Mouse (Mus musculus) left cerebral cortex, postnatal 4 days (tissue): ENCODE data around the gene Gm5426. TPM values are rescaled to one million over a fixed set of nuclear protein-coding genes. Genes with fewer than 3 reads are reported as not detected.
"Not testable (repeated sequence)": the region's sequence is repeated elsewhere in the genome, so short reads cannot be mapped to it uniquely, and the experiment has no call there.

Experiments used
- DNase-seq: peaks from one replicate; pipeline ENCODE4 v3.0.0-alpha.2; 2022
- intact Hi-C: fragments of 180-260 bp; cut with DNase I; formaldehyde crosslinking; loops from one replicate; pipeline ENCODE4 v1.15.1; 2025
- total RNA-seq, 2 experiments: library from RNA; stranded (reverse); gene quantifications; 2 replicates each; pipeline ENCODE4 v1.2.3; 2021

Gene Gm5426
- total RNA-seq, result not detected

DNA sequence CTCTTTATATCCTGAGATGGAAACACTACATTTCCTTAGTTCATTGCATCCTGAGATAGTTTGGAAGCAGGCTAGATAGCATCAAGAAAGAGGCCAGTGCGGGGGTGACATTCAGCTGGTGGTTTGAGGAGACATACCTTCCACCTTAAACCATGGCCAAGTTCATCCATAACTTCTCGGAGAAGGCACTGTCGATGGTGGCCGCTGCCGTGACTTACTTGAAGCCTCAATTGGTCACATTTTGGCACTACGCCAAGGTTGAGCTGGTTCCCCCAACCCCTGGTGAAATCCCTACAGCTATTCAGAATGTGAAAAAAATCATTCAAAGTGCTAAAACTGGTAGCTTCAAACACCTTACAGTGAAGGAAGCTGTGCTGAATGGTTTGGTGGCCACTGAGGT, at the start of gene Gm5426:
Gm5426 (plus strand) TSS at position 153 of the 400 bp plus-strand sequence.
- DNase-seq, intact Hi-C loops: not testable (repeated sequence)

DNA sequence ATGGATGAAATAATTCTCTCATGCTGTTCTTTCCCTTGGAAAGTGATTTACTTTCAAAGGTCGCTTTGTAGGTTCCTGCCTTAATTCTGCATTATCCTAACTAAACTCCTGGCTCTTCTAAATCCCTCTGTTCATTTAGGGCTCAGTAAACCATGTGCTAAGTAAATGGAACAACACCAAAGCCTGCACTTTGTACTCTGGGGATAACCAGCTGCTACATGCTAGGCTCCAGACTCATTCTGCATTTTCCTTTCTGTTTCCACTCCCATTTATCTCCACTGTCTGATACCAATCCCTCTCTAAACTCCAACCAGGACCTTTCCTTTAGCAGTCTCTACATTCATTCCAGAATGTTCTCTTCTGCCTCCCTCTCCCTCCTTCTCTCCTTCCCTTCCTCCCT, 46.7 kb upstream of the Gm5426 start:
- intact Hi-C loops, result no loop called here
- DNase-seq, result no peak

DNA sequence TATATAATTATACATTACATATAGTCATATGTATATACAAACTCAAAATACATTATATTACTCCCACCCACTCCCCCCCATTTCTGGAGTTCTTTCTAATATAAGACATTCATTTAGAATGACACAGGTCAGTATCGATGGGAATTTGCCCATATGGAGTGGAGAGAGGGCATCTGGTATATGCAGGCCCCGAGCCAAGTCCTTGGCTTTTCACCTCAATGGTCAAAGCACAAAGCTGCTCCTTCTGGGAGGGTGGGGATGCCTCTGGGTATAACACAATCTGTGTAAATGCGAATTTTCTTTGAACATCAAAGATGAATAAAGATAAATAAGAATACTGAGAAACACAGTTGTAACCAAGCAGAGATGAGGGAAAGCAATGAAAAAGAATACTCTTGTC, 46.0 kb upstream of the Gm5426 start:
- peak; percentile 91 for DNase-seq
- intact Hi-C loops, result no loop called here

DNA sequence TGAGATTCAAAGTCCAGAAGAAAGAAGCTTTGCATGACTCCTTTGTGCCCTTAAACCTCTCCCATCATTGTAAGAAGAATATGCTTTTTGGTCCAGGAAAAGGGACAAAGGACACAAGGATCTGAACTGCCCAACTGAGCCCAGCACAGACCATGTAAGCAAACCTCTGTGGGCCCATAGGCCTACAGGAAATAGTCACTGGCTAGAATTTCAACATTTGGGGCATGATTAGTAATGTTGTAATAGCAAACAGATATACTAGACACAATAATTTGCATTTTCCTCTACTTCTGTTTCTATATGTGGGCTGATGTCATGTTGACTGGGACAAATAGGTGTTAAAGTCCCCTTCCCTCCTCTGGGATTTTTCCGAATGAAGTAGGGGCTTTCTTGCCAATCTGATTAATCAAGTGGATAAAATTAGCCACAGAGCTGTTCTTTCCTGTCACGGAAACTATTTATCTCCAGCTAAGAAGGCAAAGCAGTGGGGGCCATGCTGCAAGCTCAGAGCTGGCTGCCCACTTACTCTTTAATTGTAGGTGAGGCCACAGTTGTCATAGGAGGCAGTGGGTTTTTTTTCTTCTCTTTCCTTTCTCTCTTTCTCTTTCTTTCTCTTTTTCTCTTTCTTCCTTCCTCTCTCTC, 42.4 kb upstream of the Gm5426 start:
- intact Hi-C loops, result no loop called here

DNA sequence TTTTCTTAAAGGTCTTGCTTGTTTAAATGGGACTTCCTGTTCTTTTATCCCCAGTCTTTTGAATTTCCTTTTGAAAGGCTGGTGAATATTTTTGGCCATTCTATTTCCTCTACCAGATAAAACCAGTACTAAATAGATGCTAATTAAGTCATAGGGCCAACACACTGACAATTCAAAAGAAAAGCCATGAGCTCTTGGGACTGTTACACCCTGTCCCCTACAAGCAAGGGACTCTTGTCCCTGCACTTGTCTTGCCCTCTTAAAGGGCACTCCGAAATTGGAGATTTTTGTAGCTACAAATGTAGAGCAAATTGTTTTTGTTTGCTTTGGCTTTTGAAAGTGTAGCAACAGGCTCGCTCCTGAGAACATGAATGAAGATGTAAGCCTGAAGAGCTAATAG, 41.8 kb upstream of the Gm5426 start:
- intact Hi-C loops, result no loop called here

More for the DNA sequence above, 42.4 kb upstream of the Gm5426 start:
- DNase-seq, result no peak

DNA sequence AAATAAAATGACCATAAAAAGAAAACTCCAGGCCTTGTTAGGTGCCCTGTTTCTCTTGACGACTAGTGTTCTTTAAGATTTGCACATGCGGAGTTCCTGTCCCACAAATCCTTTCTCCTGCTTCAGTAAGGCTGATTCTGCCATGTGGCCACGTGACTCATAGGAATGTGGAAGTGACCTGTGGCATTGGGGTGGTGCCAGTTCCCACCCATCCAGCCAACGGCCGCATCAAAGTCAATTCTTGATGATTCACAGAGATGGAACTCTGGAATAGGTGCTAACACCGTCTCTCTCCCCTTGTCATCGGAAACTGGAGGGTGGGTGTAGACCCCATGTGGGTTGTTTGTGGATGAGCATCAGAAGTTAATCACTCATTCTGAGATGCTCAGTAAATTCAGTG, 39.7 kb upstream of the Gm5426 start:
- intact Hi-C loops, result no loop called here
- DNase-seq, result no peak

More for the DNA sequence above, 41.8 kb upstream of the Gm5426 start:
- DNase-seq, result no peak

DNA sequence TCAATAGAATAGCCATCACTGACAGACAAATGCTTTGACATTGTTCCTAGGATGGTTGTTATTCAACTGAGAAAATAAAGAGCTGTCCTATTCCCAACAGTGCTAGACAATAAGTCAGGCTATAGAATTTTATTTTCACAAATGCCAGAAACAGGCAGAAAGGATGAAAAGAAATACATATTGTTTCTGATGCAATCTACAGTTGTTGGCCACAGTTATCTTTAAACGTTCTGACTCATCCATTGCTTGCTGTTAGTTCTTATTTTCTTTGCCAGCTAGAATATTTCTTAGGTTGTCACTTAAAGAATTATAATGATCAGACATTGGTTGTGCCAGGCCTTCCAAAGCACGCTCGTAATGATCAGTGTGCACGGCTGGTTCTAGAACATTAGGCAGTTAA, 35.4 kb upstream of the Gm5426 start:
- intact Hi-C loops, result no loop called here
- no peak for DNase-seq

DNA sequence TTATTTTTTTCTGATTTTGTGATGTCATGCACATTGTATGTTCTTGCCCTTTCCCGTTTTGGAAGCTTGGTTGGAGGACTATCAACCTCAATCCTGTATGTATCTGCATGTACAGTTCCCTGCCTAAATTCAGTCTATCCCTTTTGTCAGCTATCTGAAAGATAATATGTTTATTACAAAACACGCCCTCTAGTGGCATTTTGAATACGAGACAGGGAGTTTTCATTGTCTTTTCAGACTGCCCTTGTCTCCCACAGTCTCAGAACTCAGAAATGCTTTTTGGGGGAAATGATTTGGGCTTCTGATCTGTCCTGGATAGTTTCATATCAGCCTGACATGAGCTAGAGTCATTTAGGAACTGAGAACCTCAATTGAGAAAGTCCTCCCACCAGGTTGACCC, 32.2 kb upstream of the Gm5426 start:
- intact Hi-C loops, result no loop called here
- no peak for DNase-seq

DNA sequence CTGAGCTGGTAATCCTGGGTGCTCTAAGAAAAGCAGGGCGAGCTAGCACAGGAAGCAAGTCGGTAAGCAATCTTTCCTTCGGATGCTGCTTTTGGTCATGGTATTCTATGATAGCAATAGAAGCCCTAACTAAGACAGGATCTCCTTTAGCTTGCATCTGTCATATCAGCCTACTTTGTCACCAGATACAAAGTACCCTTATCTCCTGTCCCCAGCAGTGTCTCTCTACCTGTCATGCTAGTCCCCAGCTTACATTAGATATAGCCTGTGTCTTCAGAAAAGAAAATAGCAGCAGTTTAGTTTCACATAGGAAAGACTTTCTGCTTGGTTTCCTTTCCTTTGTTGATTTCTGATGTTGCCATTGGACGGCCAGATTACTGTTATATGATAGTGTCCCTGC, 31.8 kb upstream of the Gm5426 start:
- DNase-seq, result no peak
- intact Hi-C loops, result no loop called here

DNA sequence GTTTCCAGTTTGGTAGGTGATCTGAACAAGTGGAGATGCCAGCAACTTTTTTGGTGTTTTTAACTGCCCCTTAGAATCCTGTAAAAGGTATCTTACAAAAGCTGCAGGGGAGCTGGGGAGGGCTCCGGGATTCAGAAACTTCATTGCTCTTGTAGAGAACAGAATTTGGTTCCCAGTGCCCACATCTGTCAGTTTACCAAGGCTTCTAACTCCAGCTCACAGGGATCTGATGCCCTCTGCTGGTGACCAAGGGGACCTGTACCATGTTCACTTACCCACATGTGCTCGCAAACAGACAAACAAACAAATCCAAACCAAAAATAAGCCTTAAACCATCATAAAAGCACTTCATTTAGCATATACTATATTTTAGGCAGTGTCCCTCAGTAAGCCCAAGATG, 31.3 kb upstream of the Gm5426 start:
- intact Hi-C loops, result no loop called here
- no peak for DNase-seq

DNA sequence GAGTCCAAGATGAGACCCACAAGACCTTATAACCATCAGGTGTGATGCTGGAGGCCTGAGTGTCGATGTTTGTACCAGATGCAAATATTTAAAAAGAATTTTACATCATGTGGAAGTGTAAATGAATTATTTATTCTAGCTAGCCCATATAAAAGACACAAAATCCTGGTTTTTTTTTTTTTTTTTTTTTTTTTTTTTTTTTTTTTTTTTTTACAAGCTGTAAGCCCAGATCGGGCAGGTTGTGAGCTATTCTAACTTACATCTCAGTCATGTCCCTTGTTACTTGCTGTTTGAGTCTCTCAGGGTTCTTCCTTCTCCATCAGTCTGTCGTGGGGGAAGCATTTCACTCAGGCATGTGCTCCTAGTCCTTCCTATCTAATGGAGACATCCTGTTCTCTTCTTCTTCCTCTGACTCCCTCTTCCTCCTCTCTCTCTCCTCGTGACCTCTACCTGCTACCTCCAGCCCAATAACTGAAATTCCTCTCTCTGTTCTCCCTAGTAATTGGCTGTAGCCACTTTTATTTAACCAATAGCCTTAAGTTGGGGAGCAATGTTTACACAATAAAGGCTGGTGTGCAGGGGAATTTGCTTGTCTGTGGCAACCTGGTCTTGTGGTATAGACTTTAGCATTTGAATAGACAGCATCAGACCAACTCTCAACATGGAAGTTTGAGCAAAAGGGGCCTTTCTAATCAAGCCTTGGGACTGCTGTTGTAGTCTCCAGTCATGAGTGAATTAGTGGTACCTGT, 29.3 kb upstream of the Gm5426 start:
- DNase-seq, result no peak
- intact Hi-C loops, result no loop called here

DNA sequence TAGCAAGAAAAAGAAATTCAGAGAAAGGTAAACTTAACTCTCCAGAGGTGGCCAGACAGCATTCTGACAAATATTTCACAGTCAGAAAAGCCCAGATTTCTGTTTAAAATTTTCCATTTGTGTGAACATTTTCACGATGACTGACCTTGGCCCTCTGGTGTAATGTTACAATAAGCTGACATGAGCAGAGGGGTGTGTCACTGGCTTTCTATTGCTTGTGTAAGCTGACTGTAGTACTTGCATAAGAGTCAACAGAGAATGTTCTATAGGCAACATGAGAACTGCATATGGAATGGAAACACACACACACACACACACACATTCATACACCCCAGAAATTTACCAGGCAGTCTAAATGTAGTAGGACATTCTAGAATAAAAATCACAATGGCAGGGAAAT, 28.6 kb upstream of the Gm5426 start:
- no peak for DNase-seq
- intact Hi-C loops, result no loop called here

DNA sequence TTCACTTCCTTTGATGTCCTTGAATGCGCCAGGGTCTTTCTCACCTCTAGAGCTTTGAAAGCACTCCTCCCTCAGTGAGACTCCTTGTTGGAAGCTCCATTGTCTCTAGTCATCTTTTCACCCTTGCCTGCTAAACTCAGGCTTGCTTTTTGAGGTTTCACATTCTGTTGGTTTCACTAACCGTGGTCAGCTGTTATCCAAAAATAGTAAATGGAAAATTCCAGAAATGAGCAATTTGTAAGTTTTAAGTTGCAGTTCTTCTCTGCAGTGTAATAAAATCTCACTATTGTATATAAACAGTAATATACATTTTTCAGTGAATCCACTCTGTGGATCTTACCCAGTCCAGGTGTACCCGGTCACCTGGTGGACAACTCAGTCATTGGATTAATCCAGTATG, 21.1 kb upstream of the Gm5426 start:
- intact Hi-C loops, result no loop called here
- no peak for DNase-seq

DNA sequence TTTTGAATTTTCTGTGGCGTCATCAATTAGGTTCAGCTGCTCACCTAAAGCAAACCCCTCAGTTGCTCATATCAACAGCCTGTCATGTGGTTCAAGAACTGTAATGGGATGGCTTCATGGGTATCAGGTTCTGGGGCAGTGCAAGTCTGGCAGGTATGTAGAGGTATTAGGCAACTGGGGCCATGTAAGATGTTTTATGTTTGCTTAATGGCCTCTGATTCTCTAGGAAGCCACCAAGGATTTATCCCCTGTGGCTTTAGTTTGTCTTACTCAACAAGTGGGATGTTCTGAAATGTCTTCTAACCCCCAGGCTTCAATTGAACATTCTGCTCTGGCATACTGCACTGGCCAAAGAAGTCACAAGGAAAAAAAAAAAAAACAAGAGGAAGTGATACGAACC, 15.6 kb upstream of the Gm5426 start:
- intact Hi-C loops, result no loop called here
- DNase-seq, result no peak

DNA sequence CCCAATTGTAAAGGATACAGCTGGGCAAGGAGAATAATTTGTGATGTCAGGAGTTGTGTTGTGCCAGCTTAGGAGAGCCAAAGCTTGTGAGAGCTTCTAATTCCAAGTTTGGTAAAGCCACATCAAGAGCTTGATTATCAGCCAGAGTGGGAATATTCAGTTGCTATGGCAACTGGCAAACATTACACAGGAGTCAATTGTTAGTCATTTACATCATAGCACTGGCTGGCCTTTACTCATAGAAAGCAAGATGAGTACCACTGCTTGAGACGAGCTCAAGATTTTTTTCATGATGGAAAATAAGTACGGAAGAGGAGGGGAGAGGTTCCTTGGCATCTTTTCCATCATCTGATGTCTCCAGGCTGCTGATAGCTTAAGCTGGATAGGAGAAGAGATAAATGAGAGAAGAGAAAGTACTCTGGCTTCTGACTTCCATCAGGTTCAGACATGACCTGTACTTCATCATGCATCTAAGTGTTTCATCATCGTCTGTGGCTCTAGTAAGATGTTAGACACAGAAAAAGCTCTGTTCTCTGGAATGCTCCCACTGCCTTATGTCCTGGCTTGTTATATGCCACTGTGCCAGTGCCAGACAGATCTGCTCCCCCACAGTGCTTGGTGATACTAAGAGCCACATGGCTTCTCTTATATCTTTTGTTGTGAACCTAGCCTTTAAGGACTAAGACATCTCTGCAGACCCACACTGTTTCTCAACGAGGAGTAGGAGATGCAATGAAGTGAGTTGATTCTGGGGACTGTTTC, 15.0 kb upstream of the Gm5426 start:
- intact Hi-C loops, result no loop called here
- no peak for DNase-seq

DNA sequence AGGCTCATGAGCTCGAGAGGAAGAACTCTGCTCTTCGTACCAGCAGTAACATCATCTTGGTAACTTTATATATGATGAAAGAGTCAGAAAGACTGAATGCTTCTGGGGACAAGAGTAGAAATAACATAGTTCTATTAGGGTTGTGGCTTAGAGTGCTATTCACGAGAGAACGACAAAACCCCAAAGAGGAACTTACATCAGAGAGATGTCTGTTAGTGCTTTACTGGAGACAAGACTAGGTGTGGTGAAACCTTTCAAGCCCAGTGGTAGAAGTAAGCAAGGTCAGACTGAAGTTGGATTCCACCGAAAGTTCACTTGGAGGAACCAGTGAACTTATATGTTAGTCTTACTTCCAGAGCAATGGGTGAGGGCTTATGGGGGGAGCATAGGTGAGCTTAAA, 12.5 kb upstream of the Gm5426 start:
- intact Hi-C loops, result no loop called here
- no peak for DNase-seq

DNA sequence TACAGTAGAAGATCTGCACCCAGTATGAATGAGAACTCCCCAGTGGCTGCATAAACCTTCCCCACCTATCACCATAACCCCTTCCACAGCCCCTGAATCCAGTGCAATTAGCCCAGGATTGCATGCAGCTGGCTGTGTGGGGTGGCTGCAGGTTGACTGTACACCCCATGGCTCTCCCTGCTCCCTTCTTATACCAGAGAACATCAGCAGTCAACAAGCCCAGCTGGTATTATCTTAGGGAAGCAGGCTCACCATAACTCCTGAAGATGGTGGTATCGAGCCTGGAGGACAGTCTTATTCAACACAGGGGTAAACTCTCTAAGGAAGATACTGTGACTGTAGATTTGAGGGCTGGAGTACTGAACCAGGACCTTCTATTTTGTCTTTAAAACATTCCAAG, 12.1 kb upstream of the Gm5426 start:
- intact Hi-C loops, result no loop called here
- DNase-seq, result no peak

DNA sequence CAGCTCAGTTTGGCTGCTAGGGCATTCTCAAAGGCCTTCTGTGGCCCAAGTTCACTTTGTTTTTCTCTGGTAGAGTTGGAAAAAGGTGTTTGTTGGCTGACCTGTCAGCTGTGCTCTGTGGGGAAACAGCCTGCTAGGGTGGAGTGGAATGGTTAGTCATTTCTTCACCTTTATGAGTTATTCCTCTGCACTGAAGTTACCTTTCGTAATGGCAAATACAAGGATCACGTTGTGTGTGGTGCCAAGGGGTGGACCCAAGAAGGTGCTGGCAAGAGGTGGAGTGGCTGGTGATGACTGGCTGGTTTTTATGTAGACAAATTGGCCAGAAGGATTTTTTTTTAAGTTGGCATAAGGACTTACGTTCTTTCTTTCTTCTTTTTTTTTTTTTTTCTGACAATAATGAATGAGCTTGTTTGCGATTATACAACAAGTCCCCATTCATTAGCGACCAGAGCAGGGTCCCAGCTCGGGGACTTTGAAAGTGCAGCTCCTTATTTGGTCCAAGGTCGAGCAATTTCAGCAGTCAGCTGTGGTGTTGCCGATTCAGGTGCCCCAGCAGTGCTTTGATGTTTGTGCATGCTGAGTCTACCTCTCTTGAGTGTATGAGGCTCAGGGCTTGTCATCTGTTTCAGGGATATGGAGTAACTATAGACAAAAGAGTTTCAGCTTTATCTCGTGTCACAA, 10.5 kb upstream of the Gm5426 start:
- intact Hi-C loops, result no loop called here
- DNase-seq, result no peak

DNA sequence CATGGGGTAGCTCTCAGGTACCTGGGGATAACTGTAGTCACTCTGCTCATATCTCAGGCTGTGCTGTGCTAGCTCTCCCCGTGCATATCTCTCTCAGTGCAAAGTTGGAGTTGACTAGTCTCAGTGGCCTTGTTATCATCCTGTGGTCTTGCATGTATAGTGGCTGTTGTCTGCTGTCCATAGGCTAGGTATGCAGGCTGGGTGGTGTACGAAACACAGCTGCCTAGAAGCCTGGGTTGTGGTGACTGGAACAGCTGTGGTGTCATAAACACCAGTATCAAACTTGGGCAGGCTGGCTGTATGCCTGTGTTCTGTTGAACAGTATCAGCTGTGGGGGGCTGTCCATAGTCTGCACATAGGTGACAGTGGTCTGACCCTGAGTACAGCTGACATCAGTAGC, 7.2 kb upstream of the Gm5426 start:
- intact Hi-C loops, result no loop called here
- no peak for DNase-seq

DNA sequence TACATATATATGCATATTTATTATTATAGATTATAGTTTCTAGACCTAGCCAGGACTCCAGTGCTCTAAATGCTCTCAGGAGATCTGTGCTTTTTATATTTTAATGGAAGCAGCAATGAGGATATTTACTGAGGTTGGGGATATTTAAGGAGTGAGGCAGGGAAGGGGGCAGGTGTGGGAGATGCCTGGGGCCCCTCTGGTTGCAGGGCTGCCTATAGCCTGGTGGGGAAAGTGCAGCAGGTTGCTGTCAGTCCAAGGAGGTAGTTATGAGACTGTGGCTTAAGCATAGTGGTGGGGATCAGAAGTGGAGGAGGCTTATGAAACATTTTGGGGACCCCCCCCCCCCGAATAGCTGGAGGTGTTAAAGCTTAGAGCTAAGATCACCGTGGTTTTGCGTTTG, 6.0 kb upstream of the Gm5426 start:
- intact Hi-C loops, result loop anchor here (5.0 kb wide), 1 partner anchor 1212 kb away; no protein-coding TSS in a partner anchor

DNA sequence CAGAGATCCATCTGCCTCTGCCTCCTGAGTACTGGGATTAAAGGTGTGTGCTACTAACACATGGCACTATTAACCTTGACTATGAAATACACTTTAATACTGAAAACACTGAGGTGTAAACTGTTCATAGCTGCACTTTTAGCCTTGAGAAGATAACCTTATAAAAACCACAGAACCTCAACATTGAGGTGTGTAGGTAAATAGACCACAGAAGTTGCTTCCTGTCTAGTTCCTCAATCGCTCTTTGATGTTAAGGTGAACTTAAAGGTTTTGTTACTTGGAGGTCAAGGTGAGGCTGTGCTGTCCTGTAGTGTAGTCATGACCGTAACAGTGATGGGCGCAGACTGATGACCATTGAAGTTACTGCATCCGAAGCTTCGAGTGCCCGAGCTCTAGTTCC, 5.3 kb upstream of the Gm5426 start:
- intact Hi-C loops, result loop anchor here (5.0 kb wide), 1 partner anchor 1211 kb away; no protein-coding TSS in a partner anchor

More for the DNA sequence above, 6.0 kb upstream of the Gm5426 start:
- DNase-seq, result no peak

More for the DNA sequence above, 5.3 kb upstream of the Gm5426 start:
- no peak for DNase-seq
